Mouse (Mus musculus) heart, embryonic 16.5 days (tissue): ENCODE data around the gene Pus7. TPM values are rescaled to one million over a fixed set of nuclear protein-coding genes. Genes with fewer than 3 reads are reported as not detected.

Experiments
- ATAC-seq: fragments of 200-750 bp; cut with Nextera tagmentation; replicated peaks from 2 replicates; pipeline ENCODE4 v1.8.0; 2017; ENCODE audit warnings: moderate number of reproducible peaks; ENCODE audit not compliant: insufficient read depth, low FRiP score; ENCODE audit errors: extremely low read depth
- H3K27ac ChIP-seq: fragments of 300-500 bp; sonication (generic); 2 replicates; pipeline ENCODE4 v1.5.1; 2014; ENCODE audit warnings: mild to moderate bottlenecking, low read length, control low read depth, moderate library complexity
- H3K27me3 ChIP-seq: fragments of 300-500 bp; sonication (generic); 2 replicates; pipeline ENCODE4 v1.6.1; 2014; ENCODE audit warnings: low read length, mixed read lengths; ENCODE audit not compliant: control insufficient read depth, insufficient read depth
- H3K36me3 ChIP-seq: fragments of 300-500 bp; sonication (generic); 2 replicates; pipeline ENCODE4 v1.6.1; 2014; ENCODE audit not compliant: control insufficient read depth, insufficient read depth
- H3K4me1 ChIP-seq: fragments of 300-500 bp; sonication (generic); 2 replicates; pipeline ENCODE4 v1.6.1; 2014; ENCODE audit warnings: low read length, mixed read lengths; ENCODE audit not compliant: control insufficient read depth, insufficient read depth
- H3K4me2 ChIP-seq: fragments of 300-500 bp; sonication (generic); 2 replicates; pipeline ENCODE4 v1.6.1; 2014; ENCODE audit warnings: low read depth, mild to moderate bottlenecking, control low read depth, low read length
- H3K4me3 ChIP-seq: fragments of 300-500 bp; sonication (generic); 2 replicates; pipeline ENCODE4 v1.5.1; 2014; ENCODE audit warnings: mild to moderate bottlenecking, control low read depth, low read length
- H3K9ac ChIP-seq: fragments of 300-500 bp; sonication (generic); 2 replicates; pipeline ENCODE4 v1.6.1; 2014; ENCODE audit warnings: low read length, control low read depth
- H3K9me3 ChIP-seq: fragments of 300-500 bp; sonication (generic); replicated peaks from 2 replicates; pipeline ENCODE4 v1.6.1; 2016; ENCODE audit warnings: low read length; ENCODE audit not compliant: control insufficient read depth
- WGBS: fragments of 180-500 bp; shearing (Covaris S2); extraction: QIAGEN DNeasy Blood & Tissue Kit; methylation state at CpG from one replicate; pipeline ENCODE4 v1.1.7; 2014; 5-methylcytosine and 5-hydroxymethylcytosine counted together
- polyA plus RNA-seq: library from polyadenylated mRNA; unstranded; fragments of >200 nt; fragmentation: Nextera tagmentation; extraction: Ambion mirVana; gene quantifications from 2 replicates; pipeline ENCODE4 v1.2.1, GENCODE M21; 2015

Pus7 gene
- polyA plus RNA-seq: 20.5 and 24.7 TPM in 2 replicates

DNA sequence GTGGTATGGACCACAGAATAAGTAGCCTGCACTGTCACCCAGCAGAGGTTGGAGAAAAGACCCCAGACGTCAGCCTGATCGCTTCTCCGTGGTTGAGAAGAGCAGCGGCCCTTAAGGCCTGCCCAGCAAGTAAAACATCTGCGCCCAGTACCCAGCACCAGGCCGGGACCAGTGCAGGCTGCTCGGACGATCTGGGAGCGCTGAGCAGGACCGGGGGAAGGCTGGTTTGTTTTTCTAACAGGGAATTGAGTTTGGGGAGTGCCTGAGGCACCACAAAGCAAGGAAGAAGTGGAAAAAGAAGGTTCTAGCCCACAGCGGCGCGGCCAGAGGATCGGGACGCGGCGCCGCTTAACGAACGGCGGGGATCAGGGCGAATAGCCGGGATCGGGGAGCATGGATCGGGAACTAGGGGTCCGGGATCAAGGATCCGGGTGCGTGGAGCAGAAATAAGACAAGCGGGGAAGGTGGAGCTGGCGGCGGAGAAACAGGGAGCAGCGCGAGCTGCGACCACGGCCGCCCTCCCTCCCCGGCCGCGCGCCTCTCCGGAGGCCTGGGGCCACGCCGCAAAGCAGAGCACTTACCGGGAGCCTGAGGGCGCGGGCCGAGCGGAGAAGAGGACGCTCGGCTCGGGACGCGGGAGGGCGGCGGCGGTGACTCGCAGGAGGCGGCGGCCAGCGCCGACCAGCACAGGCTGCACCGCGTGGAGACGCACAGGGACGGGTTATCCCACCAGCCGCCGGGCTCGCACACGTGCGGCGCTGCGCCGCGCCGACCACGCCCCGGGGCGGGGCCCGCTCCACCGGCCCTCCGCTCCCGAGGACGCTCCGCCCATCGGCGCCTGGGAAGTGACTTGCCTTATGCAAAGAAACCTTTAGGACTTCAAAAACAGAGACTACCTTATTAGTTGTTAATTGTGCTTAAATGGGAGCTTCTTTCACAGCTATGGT lies at the start of gene Pus7:
Pus7 (minus strand) TSS at position 781 of the 947 bp plus-strand sequence.
- peak within 1 kb of the TSS; percentile 87 for H3K4me3 ChIP-seq
- H3K27ac ChIP-seq: peak within 1 kb of the TSS; percentile 65
- peak; percentile 85 for ATAC-seq
- H3K36me3 ChIP-seq: no peaks in the 10 kb centered on the region
- H3K9me3 ChIP-seq: no peaks in the 10 kb centered on the region
- peak within 1 kb of the TSS; percentile 74 for H3K4me2 ChIP-seq
- H3K9ac ChIP-seq: peak within 1 kb of the TSS; percentile 87
- WGBS: under 1% methylated on average over 86 of the region's 86 CpGs
- H3K27me3 ChIP-seq: no peaks in the 10 kb centered on the region
- peaks cover 5% of the 10 kb centered on the region for H3K4me1 ChIP-seq

- Histone ChIP-seq H3K27ac (no peak overlapping the region), H3K27me3 (peaks cover 10% of the 10 kb centered on the region), H3K4me2 (peak overlapping the region; percentile 56), H3K4me1 (no peaks in the 10 kb centered on the region), H3K4me3 (peak overlapping the region; percentile 21), H3K36me3 (no peaks in the 10 kb centered on the region), H3K9me3 (no peaks in the 10 kb centered on the region), H3K9ac (no peak overlapping the region)
- ATAC-seq: no peak
- WGBS: 27% methylated on average over 58 of the region's 58 CpGs
Measured at GRCm38 (mm10) chr5:23830897-23831752, 47.6 kb upstream of the Pus7 start.

DNA sequence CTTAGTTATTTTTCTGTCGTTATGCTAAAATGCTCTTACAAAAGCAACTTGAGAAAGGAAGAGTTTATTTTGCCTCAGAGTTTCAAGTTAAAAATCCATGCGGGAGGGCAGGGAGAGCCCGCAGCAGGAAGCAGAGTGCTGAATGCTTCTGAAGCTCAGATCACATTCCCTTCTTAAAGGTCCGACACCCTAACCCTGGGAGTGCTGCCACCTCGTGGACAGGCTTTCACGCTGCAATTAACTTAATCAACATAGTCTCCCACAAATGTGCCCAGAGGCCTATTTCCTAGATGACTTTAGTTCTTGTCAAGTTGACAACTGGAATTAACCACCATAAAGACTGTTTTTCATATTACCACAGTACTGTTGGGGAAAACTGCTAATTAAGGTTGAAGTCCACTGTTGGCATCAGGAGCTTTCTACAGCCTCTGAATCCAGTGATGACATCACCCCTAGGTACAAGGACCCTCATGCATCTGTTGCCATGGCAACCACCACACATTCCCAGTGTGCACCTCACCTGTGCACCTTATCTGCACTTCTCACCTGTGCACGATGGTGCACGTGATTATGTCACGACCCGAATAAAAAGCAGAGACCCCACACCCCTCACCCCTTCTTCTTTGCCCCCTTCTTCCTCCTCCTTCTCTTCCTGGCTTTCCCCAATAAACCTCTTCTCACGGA lies 43.0 kb upstream of the Pus7 start:
- ATAC-seq: no peak
- WGBS: 32% methylated on average over 11 of the region's 11 CpGs
- Histone ChIP-seq H3K9ac (no peak overlapping the region), H3K36me3 (no peaks in the 10 kb centered on the region; the same call in 1 of the 2 replicates), H3K27ac (no peak overlapping the region), H3K27me3 (peaks cover 6% of the 10 kb centered on the region), H3K9me3 (no peaks in the 10 kb centered on the region; the same call in 1 of the 2 replicates), H3K4me3 (no peak overlapping the region), H3K4me1 (no peaks in the 10 kb centered on the region), H3K4me2 (no peak overlapping the region)

DNA sequence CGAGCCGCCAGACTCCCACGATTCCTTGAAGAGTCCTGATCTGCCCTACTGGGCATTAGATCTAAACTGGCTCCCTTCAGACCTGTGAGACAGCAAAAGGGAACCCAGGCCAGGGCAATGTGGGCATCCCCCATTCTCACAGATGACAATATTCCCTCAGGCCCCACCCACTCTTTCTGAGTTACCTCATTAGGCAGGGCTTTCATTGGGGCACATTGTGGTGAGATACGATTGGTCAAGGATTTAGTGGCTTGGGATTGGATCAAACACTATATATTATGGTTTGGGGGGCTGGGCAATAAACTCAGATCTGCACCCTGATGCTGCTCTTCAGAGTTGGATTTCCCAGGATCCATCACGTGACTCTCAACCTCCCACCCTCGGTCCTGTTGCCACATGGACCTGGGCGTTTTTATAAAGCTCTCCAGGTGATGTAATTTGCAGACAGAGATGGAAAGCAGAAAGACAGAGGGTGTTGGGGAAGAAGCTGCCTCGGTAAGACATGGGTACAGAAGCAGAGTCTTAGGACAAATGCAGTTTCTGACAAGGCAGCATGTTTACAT lies 40.7 kb upstream of the Pus7 start:
- no peak overlapping the region for H3K27ac ChIP-seq
- no peak for ATAC-seq

DNA sequence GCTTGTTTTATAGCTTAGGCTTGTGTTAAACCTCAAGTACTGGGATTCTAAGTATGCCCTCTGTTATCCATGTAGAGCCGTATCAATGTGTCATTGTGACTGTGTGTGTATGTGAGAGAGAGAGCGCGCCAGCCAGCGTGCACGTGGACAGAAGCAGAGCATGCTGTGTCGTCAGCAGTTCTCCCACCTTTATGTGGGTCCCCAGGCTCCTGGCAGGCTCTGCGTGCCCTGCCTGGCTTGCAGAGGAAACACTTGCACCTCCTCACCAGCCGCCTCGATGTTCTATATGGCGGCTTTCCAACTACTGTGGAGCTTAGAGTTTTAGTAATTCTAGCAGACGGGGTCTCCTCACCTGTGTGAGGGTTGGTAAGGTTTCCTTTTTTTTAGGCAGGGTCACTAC lies 38.8 kb upstream of the Pus7 start:
- Histone ChIP-seq H3K27me3 (no peaks in the 10 kb centered on the region), H3K27ac (no peak overlapping the region), H3K9me3 (no peaks in the 10 kb centered on the region; the same call in 1 of the 2 replicates), H3K4me3 (no peak overlapping the region), H3K4me1 (no peaks in the 10 kb centered on the region), H3K36me3 (peaks cover 18% of the 10 kb centered on the region), H3K9ac (no peak overlapping the region), H3K4me2 (no peak overlapping the region)
- 70% methylated on average over 11 of the region's 11 CpGs for WGBS
- ATAC-seq: no peak

More for the DNA sequence above, 40.7 kb upstream of the Pus7 start:
- H3K4me2 ChIP-seq: no peak overlapping the region
- H3K27me3 ChIP-seq: no peaks in the 10 kb centered on the region
- H3K9me3 ChIP-seq: no peaks in the 10 kb centered on the region; the same call in 1 of the 2 replicates
- 71% methylated on average over 8 of the region's 8 CpGs for WGBS
- no peak overlapping the region for H3K9ac ChIP-seq
- H3K36me3 ChIP-seq: peaks cover 12% of the 10 kb centered on the region
- H3K4me3 ChIP-seq: no peak overlapping the region
- H3K4me1 ChIP-seq: no peaks in the 10 kb centered on the region

GRCm38 (mm10) chr5:23816681-23817080 lies 33.2 kb upstream of the Pus7 start:
- Histone ChIP-seq H3K4me3 (no peak overlapping the region), H3K9ac (no peak overlapping the region), H3K27me3 (no peaks in the 10 kb centered on the region), H3K4me2 (no peak overlapping the region), H3K27ac (no peak overlapping the region), H3K36me3 (peaks cover 65% of the 10 kb centered on the region), H3K4me1 (no peaks in the 10 kb centered on the region), H3K9me3 (no peaks in the 10 kb centered on the region)
- no peak for ATAC-seq
- 91% methylated on average over 15 of the region's 15 CpGs for WGBS

DNA sequence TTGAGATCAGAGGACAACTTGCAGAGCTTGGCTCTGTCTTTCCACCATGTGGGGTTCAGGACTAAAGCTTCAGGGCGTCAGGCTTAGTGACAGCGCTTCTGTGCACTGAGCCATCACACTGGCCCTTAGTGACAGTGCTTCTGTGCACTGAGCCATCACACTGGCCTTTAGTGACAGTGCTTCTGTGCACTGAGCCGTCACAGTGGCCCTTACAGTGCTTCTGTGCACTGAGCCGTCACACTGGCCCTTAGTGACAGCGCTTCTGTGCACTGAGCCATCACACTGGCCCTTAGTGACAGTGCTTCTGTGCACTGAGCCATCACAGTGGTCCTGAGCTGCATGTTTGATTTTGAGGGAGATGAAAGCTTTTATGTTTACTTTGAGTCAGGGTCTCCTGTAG lies 31.3 kb upstream of the Pus7 start:
- ATAC-seq: no peak
- H3K27me3 ChIP-seq: no peaks in the 10 kb centered on the region
- H3K4me3 ChIP-seq: no peak overlapping the region
- peaks cover 77% of the 10 kb centered on the region for H3K36me3 ChIP-seq
- H3K9me3 ChIP-seq: no peaks in the 10 kb centered on the region
- 91% methylated on average over 5 of the region's 5 CpGs for WGBS
- no peak overlapping the region for H3K27ac ChIP-seq
- no peak overlapping the region for H3K4me2 ChIP-seq
- H3K9ac ChIP-seq: no peak overlapping the region
- H3K4me1 ChIP-seq: no peaks in the 10 kb centered on the region

GRCm38 (mm10) chr5:23792726-23793125 lies 9.2 kb upstream of the Pus7 start:
- Histone ChIP-seq H3K9ac (no peak overlapping the region), H3K4me3 (no peak overlapping the region), H3K27ac (no peak overlapping the region), H3K4me2 (no peak overlapping the region), H3K4me1 (peaks cover 7% of the 10 kb centered on the region), H3K27me3 (no peaks in the 10 kb centered on the region), H3K36me3 (peaks cover 2% of the 10 kb centered on the region; the same call in 1 of the 2 replicates), H3K9me3 (no peaks in the 10 kb centered on the region)
- 91% methylated on average over 2 of the region's 2 CpGs for WGBS
- no peak for ATAC-seq
